Comparison of ENCODE assay signal across 8 mouse cellular contexts in genomic region chr6:113082229-113082628, GRCm38 (mm10). TPM values are rescaled to one million over a fixed set of nuclear protein-coding genes. Genes with fewer than 3 reads are reported as not detected.
DNase-seq lines count a peak whose midpoint lies in the region; ATAC-seq and TF ChIP-seq lines count a peak whose summit lies in the region.

No protein-coding gene starts in this region.

- H3K27me3 ChIP-seq in embryonic facial prominence, embryonic 11.5 days (ENCODE audit: control insufficient read depth, insufficient read depth, low read length), result no peaks in the 10 kb centered on the region
- no peaks in the 10 kb centered on the region for H3K27me3 ChIP-seq in hindbrain, embryonic 12.5 days
- H3K27me3 ChIP-seq in liver, embryonic 14.5 days (ENCODE audit: control insufficient read depth, insufficient read depth, low read length), result no peaks in the 10 kb centered on the region
- no peaks in the 10 kb centered on the region for H3K27me3 ChIP-seq in stomach, embryonic 16.5 days (ENCODE audit: control insufficient read depth, insufficient read depth, low read length)

- no peak overlapping the region; the same call in 1 of the 2 replicates for H3K4me2 ChIP-seq in embryonic facial prominence, embryonic 11.5 days (ENCODE audit: low read depth, low read length)
- peak overlapping the region; percentile 39 for H3K4me2 ChIP-seq in hindbrain, embryonic 12.5 days (replicated peaks)
- H3K4me2 ChIP-seq in liver, embryonic 14.5 days (ENCODE audit: low read depth), result peak overlapping the region; percentile 49
- peak overlapping the region; percentile 29 for H3K4me2 ChIP-seq in stomach, embryonic 16.5 days (ENCODE audit: low read depth, low read length)

- intact Hi-C loops in left cerebral cortex, postnatal 4 days (cut with DNase I), result no loop called here

- no peak for ATAC-seq in embryonic facial prominence, embryonic 11.5 days (replicated peaks; ENCODE audit: insufficient number of reproducible peaks, low FRiP score, low TSS enrichment, low read depth)
- no peak for ATAC-seq in hindbrain, embryonic 12.5 days (ENCODE audit: low FRiP score)
- ATAC-seq in liver, embryonic 14.5 days (ENCODE audit: insufficient read depth), result no peak
- ATAC-seq in stomach, embryonic 16.5 days (ENCODE audit: insufficient read depth, low FRiP score), result no peak; the same call in 1 of the 2 replicates

- no peaks in the 10 kb centered on the region; the same call in 1 of the 2 replicates for H3K4me1 ChIP-seq in embryonic facial prominence, embryonic 11.5 days (ENCODE audit: control insufficient read depth, insufficient read depth, low read length)
- peaks cover 34% of the 10 kb centered on the region for H3K4me1 ChIP-seq in hindbrain, embryonic 12.5 days
- H3K4me1 ChIP-seq in liver, embryonic 14.5 days (replicated peaks; ENCODE audit: control insufficient read depth in 2 of 2, insufficient read depth in 2 of 2, low read length in 1 of 2), result peaks cover 9 to 12% of the 10 kb centered on the region in 2 experiments
- peaks cover 28% of the 10 kb centered on the region for H3K4me1 ChIP-seq in stomach, embryonic 16.5 days (ENCODE audit: control insufficient read depth, insufficient read depth, low read length)

- DNase-seq in left cerebral cortex, postnatal 4 days, result peak; percentile 21
- no peak for DNase-seq in left cerebral cortex, adult 9 months (ENCODE audit: low spot score in 2 of 2)
- peak; percentile 49 for DNase-seq in embryonic facial prominence, embryonic 11.5 days (ENCODE audit: low spot score)
- no peak for DNase-seq in liver, embryonic 14.5 days (ENCODE audit: low read depth in 3 of 3, low spot score in 3 of 3)
- no peak for DNase-seq in spleen, postnatal 36 days (ENCODE audit: low spot score in 2 of 2)
- DNase-seq in frontal cortex, postnatal 25 days (ENCODE audit: low spot score in 2 of 2), result no peak

- WGBS in embryonic facial prominence, embryonic 11.5 days, result 17% methylated on average over 6 of the region's 6 CpGs
- WGBS in hindbrain, embryonic 12.5 days, result 14% methylated on average over 6 of the region's 6 CpGs
- WGBS in liver, embryonic 14.5 days (ENCODE audit: insufficient replicate concordance), result 36% methylated on average over 6 of the region's 6 CpGs
- 16% methylated on average over 6 of the region's 6 CpGs for WGBS in stomach, embryonic 16.5 days

- no peaks in the 10 kb centered on the region for H3K36me3 ChIP-seq in embryonic facial prominence, embryonic 11.5 days (replicated peaks; ENCODE audit: control insufficient read depth, insufficient read depth, low read depth, low read length)
- H3K36me3 ChIP-seq in hindbrain, embryonic 12.5 days, result no peaks in the 10 kb centered on the region
- peaks cover 4% of the 10 kb centered on the region for H3K36me3 ChIP-seq in liver, embryonic 14.5 days (replicated peaks; ENCODE audit: control insufficient read depth, insufficient read depth, low read depth)
- H3K36me3 ChIP-seq in stomach, embryonic 16.5 days (ENCODE audit: control insufficient read depth, insufficient read depth, low read length), result no peaks in the 10 kb centered on the region

- no peak overlapping the region for H3K27ac ChIP-seq in embryonic facial prominence, embryonic 11.5 days (replicated peaks; ENCODE audit: low read depth, low read length)
- peak overlapping the region; percentile 79 for H3K27ac ChIP-seq in hindbrain, embryonic 12.5 days
- H3K27ac ChIP-seq in liver, embryonic 14.5 days, result no peak overlapping the region
- peak overlapping the region; percentile 31 for H3K27ac ChIP-seq in stomach, embryonic 16.5 days (ENCODE audit: low read length)

- no peak for TF ChIP-seq CTCF in liver, embryonic 14.5 days (IDR thresholded peaks at IDR 0.05; ENCODE audit: low read depth)

- no peaks in the 10 kb centered on the region for H3K9me3 ChIP-seq in embryonic facial prominence, embryonic 11.5 days (replicated peaks; ENCODE audit: control insufficient read depth, low read length)
- H3K9me3 ChIP-seq in hindbrain, embryonic 12.5 days (replicated peaks), result no peaks in the 10 kb centered on the region
- no peaks in the 10 kb centered on the region for H3K9me3 ChIP-seq in liver, embryonic 14.5 days (ENCODE audit: control insufficient read depth, low read length)
- H3K9me3 ChIP-seq in stomach, embryonic 16.5 days (replicated peaks; ENCODE audit: control insufficient read depth, low read length), result no peaks in the 10 kb centered on the region

- TF ChIP-seq EP300 in liver, embryonic 14.5 days (IDR thresholded peaks at IDR 0.05; ENCODE audit: low read depth), result no peak

- H3K4me3 ChIP-seq in embryonic facial prominence, embryonic 11.5 days (ENCODE audit: low read depth, low read length), result no peak overlapping the region
- 0 out of 2 replicates have a peak overlapping the region, but pooled peaks have one; percentile 1 for H3K4me3 ChIP-seq in hindbrain, embryonic 12.5 days
- H3K4me3 ChIP-seq in liver, embryonic 14.5 days (ENCODE audit: insufficient read depth in 1 of 2, low read depth in 2 of 2, low read length in 2 of 2), result peak overlapping the region in 1 of 2 experiments; percentile 8; a peak in 1 of 4 replicates
- H3K4me3 ChIP-seq in stomach, embryonic 16.5 days (replicated peaks; ENCODE audit: low read length), result 0 out of 2 replicates have a peak overlapping the region, but pooled peaks have one; percentile 0

- no peak overlapping the region for H3K9ac ChIP-seq in embryonic facial prominence, embryonic 11.5 days (replicated peaks; ENCODE audit: low read length)
- peak overlapping the region; percentile 27; the same call in 1 of the 2 replicates for H3K9ac ChIP-seq in hindbrain, embryonic 12.5 days
- peak overlapping the region; percentile 1; the same call in 1 of the 2 replicates for H3K9ac ChIP-seq in liver, embryonic 14.5 days (replicated peaks)
- H3K9ac ChIP-seq in stomach, embryonic 16.5 days (ENCODE audit: low read length), result no peak overlapping the region

RNA-seq across cellular contexts. Expression of gene Setd5, which starts 5.1 kb away (rescaled TPM):
- total RNA-seq in left cerebral cortex, postnatal 4 days (2021), result 100 to 1,000 TPM; 139 to 144 TPM
- polyA plus RNA-seq in embryonic facial prominence, embryonic 11.5 days (2014; fragmentation: Nextera tagmentation; extraction: Ambion mirVana), result 76.3 and 83.8 TPM in 2 replicates
- polyA plus RNA-seq in hindbrain, embryonic 12.5 days (2016; fragmentation: Nextera tagmentation; extraction: Ambion mirVana), result 67.1 and 74.1 TPM in 2 replicates
- 10.5 and 11.8 TPM in 2 replicates for polyA plus RNA-seq in liver, embryonic 14.5 days (2012; rRNA removed)
- polyA plus RNA-seq in liver, embryonic 14.5 days (2014; fragmentation: Nextera tagmentation; extraction: Ambion mirVana), result 14.1 and 16.2 TPM in 2 replicates
- 65.6 and 66.3 TPM in 2 replicates for polyA plus RNA-seq in stomach, embryonic 16.5 days (2015; fragmentation: Nextera tagmentation; extraction: Ambion mirVana)

RNA-seq across cellular contexts. Expression of gene Thumpd3, which starts 36.2 kb away (rescaled TPM):
- 10 to 100 TPM; 35.4 to 36.4 TPM for total RNA-seq in left cerebral cortex, postnatal 4 days (2021)
- 51.6 and 52.4 TPM in 2 replicates for polyA plus RNA-seq in embryonic facial prominence, embryonic 11.5 days (2014; fragmentation: Nextera tagmentation; extraction: Ambion mirVana)
- polyA plus RNA-seq in hindbrain, embryonic 12.5 days (2016; fragmentation: Nextera tagmentation; extraction: Ambion mirVana), result 56.6 and 63.3 TPM in 2 replicates
- 14.0 and 19.6 TPM in 2 replicates for polyA plus RNA-seq in liver, embryonic 14.5 days (2012; rRNA removed)
- 35.4 and 35.7 TPM in 2 replicates for polyA plus RNA-seq in liver, embryonic 14.5 days (2014; fragmentation: Nextera tagmentation; extraction: Ambion mirVana)
- polyA plus RNA-seq in stomach, embryonic 16.5 days (2015; fragmentation: Nextera tagmentation; extraction: Ambion mirVana), result 49.7 and 51.0 TPM in 2 replicates

Comparison
In these comparisons a context has a peak if more than half of its experiments do, and no peak if none do; other contexts are left out.
1. DNase-seq: peak in left cerebral cortex, postnatal 4 days (single experiment) and embryonic facial prominence, embryonic 11.5 days (single experiment); none in left cerebral cortex, adult 9 months (0 of 2), liver, embryonic 14.5 days (0 of 3), spleen, postnatal 36 days (0 of 2) and frontal cortex, postnatal 25 days (0 of 2).
2. H3K27ac ChIP-seq: peak in hindbrain, embryonic 12.5 days (single experiment) and stomach, embryonic 16.5 days (single experiment); none in embryonic facial prominence, embryonic 11.5 days (single experiment) and liver, embryonic 14.5 days (single experiment).
3. H3K9ac ChIP-seq: peak in hindbrain, embryonic 12.5 days (single experiment) and liver, embryonic 14.5 days (single experiment); none in embryonic facial prominence, embryonic 11.5 days (single experiment) and stomach, embryonic 16.5 days (single experiment).